Mouse (Mus musculus): ENCODE data around the gene Gm39566.

The Gm39566 gene

GRCm38 (mm10) chr11:69834001-69834549 is 19.0 kb upstream of the Gm39566 start:
- no peak for DNase-seq (ENCODE audit: low read depth)

DNA sequence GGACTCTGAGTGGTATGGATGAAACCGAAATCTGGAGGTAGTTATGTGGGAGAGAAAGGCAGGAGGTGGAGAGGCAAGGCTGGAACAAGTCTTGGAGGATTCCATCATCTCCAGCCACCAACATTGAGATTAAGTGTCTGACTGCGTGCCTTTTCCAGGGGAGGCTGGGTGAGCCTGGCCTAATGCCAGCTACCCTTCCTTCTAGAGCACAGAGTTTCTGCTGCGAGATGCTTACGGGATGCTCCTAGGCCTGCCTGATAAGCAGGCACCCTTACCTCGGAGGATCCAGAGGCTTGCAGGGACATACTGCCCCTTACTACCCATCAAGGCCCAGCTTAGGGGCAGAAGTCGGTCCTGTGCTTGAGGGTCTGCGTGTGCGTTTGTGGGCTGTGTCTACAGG is 18.5 kb upstream of the Gm39566 start:
- DNase-seq (ENCODE audit: low read depth), result no peak

GRCm38 (mm10) chr11:69828832-69829231 is 13.7 kb upstream of the Gm39566 start:
- no peak for DNase-seq (ENCODE audit: low read depth)

GRCm38 (mm10) chr11:69823456-69823855 is 8.4 kb upstream of the Gm39566 start:
- DNase-seq (ENCODE audit: low read depth), result no peak

GRCm38 (mm10) chr11:69822080-69822479 is 7.0 kb upstream of the Gm39566 start, which contains the start of gene Spem1:
TSS of gene Spem1 (minus strand) at chr11:69822180.
- DNase-seq (ENCODE audit: low read depth), result no peak

DNA sequence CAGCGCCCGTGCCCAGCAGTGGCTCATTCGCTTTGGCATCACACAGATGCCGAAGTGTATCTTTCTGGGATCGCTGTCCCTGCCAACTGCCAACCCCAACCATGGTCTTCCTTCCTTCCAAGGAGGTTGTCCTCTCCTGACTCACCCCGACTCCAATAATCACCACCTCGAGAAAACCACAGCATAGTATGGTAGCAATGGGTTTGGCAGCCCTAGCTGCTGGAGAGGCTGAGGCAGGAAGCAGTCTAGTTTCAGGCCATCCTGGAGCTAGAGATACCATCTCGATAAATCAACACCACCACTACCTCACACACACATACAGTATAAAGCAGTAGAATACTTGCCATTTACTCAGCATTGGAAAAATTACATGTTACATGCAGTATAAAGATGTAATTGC is 3.8 kb upstream of the Gm39566 start:
- DNase-seq (ENCODE audit: low read depth), result no peak

DNA sequence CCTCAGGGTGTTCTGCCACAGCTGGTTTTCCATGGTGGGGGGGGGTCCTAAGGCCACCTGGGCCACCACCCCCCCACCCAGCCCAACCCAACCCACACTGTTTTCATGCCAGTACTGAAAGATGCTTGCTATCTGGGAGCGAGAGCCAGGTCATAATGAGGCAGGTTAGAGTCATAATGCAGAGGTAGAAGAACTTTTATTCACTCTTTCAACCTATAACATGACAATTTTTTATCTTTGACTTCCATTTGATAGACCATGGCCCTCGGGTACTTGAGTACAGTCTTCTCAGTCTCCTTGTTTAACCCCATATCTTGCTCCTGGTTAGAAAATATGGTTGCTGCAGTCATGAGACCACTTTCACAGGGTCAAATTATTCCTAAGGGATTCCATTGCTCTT is 3.3 kb upstream of the Gm39566 start, which contains the start of gene Spem2:
TSS of gene Spem2 (minus strand) at position 101 of the 400 bp plus-strand sequence.
- no peak for DNase-seq (ENCODE audit: low read depth)

- DNase-seq (ENCODE audit: low read depth), result no peak
Measured at GRCm38 (mm10) chr11:69816520-69816919, 1.4 kb upstream of the Gm39566 start.

DNA sequence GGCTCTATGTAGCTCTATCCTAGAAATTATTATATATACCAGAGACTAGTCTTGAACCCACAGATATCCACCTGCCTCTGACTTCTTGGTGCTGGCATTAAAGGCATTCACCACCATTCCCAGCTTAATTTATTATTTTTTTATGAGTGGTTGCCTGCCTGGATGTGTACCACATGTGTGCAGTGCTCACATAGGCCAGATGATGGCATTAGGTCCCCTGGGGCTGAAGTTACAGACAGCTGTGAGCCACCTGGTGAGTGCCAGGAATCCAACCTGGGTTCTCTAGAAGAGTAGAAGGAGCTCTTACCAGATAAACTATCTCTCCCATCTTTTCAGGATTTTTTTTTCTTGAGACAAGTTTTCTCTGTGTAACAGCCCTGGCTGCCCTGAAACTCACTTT is 4.8 kb downstream of the Gm39566 start:
- DNase-seq (ENCODE audit: low read depth), result no peak

DNA sequence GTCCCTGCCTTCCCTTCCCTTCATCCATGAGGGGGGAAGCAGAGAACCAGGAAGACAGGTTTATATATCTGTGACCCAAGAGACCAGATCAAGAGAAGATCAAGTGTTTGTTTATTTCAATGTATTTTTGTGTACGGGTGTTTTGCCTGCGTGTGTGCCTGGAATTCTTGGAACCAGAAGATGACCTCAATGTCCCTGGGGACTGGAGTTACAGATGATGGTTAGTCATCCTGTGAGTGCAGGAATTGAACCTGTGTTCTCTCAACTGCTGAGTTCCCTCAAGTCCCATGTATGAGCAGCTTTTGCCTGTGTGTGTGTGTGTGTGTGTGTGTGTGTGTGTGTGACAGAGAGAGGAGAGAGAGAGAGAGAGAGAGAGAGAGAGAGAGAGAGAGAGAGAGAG is 7.5 kb downstream of the Gm39566 start:
- DNase-seq (ENCODE audit: low read depth), result no peak

DNA sequence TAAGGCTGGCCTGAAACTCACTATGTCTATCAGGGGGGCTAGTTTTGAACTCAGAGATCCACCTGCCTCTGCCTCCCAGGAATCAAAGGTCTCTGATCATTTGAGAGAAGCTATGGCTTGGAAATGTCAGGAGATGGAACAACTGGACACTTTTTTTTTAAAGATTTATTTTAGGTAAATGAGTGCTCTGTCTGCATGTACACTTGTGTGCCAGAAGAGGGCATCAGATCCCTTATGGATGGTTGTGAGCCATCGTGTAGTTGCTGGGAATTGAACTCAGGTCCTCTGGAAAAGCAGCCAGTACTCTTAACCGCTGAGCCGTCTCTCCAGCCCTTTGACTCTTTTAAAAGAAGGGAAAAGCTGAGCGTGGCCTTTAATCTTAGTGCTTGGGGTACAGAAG is 8.7 kb downstream of the Gm39566 start:
- DNase-seq (ENCODE audit: low read depth), result no peak

DNA sequence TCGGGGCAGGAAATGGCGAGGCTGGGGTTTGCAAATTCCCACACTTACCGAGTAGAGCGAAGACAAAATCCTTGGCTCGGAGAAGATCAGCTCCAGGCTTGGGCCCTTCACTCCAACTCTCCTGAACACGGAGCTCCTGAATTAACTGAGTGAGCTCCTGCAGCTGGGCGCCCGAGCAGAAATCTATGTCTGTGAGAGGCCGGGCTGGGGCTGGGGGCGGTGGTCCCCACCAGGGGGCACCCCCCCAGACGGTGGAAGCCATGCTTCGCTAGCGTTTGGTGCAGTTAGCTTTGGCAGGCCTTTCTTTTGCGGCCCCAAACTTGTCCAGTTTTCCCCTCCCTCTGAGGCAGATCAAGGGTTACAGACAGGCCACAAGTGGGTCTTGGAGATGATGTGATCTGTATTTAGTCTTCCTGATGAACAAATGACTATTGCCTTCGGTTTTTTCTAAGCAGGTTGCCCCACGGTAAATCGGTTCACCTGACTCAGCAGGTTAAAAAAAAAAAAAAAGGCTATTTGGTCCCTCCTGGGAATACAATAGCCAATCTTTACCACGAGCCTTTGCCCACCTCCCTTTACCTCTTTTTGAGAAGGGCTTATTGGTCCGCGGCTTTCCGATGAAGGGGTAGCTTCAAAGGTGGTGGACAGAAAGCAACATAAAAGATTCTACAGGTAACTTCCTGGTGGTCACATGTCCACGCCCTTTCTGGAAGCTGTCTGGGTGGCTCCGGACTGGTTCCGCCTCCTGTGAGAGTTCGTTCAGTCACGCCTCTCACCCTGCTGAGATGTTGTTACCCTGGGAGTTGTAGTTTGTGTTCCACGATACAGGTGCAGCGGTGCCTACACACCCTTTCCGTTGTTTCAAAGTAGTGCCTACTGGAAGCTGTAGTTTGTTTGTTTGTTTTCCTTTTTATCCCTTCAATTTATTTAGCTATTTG is 9.9 kb downstream of the Gm39566 start, which contains the start of gene Tmem102:
TSS of gene Tmem102 (minus strand) at position 653 of the 938 bp plus-strand sequence.
- DNase-seq (ENCODE audit: low read depth), result no peak

DNA sequence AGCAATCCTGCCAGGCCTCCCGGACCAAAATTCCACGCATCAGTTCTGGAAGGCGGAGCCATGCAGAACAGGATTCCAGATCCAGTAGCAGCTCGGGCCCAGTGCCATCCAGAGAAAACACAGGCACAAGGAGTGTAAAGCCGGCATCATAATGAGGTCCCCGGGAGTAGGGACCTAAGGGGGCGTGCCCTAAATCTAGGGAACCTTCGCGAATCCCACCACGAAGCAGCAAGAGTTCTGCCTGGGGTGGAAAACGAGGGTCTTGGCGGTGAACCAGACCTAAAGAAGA is 10.5 kb downstream of the Gm39566 start:
- DNase-seq (ENCODE audit: low read depth), result no peak

DNA sequence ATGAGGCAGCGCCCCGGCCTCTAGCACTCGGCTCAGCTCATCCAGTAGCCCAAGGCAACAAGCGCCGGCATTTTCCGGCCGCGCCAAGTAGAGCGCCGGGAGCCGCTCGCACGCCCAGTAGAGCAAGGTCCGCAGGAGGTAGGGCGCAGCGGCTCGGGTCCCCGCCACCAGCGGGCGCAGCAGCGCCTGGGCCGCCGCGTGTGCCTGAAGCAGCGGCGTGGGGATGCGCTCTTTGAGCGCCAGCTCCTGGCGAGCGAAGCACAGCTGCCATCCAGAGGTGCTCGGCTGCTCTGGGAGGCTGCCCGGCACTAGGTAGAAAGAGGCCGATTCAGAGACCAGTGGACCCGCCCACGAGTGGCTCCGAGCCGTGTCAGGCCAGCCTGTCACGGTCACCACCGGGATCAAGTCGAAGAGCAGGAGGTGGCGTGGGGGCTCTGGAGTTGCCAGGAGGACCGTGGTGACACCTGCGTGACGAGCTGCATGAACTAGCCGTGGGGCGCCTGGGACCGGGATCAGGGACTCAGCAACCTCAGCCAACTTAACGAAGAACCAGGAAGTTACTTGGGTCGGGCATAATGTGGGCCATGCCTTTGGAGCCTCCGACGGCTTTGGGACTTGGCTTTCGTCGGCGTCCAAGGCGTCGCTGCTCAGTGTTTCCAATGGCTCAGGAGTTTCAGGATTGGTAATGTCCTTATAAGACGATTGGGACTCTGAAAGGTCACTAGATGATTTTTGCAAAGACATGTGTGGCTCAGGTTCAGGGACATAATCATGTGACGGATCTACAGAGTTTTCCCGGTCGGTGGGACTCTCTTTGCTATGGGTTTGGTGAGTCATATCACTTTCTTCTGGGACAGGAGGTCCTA is 11.1 kb downstream of the Gm39566 start:
- DNase-seq (ENCODE audit: low read depth), result peak; percentile 32

- no peak for DNase-seq (ENCODE audit: low read depth)
Measured at GRCm38 (mm10) chr11:69803328-69803727, 11.8 kb downstream of the Gm39566 start.

DNA sequence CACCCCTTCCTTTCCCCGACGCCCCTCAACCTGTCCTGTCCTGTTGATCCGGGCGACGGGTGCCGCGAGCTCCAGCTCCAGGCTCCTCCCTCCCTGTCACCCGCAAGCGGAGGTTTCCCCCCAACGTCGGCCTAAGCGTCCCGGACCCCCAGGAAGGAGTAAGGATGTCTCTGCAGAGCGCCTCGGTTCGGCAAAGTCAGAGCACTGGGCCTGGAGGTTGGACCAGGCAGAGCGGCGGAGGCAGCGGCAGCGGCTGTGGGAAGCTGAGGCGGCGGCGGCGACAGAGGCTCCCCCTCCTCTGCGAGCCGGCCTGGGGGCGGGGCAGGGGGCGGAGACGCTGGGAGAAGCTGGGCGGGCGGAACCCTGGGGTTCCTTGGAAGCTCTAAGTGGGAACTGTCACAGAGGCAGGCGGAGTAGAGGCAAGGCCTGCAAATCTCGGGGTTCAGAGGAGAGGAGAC is 12.4 kb downstream of the Gm39566 start:
- DNase-seq (ENCODE audit: low read depth), result no peak

GRCm38 (mm10) chr11:69801379-69801977 is 13.6 kb downstream of the Gm39566 start, which contains the start of gene Fgf11:
TSS of gene Fgf11 (minus strand) at chr11:69801857.
- no peak for DNase-seq (ENCODE audit: low read depth)

- DNase-seq (ENCODE audit: low read depth), result no peak
Measured at GRCm38 (mm10) chr11:69800392-69801197, 14.5 kb downstream of the Gm39566 start.

DNA sequence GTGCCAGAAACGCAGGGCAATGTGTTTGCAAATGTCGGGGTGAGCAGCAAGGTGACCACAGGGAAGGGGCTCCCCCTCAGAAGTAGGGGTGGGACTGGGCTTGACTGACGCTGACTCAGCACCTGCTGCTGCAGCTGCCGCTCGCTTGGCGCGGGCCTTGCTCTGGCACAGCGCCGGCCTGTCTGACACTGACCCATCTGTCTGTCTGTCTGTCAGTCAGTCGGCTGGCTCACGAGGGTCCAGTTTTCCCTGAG is 15.0 kb downstream of the Gm39566 start:
- DNase-seq (ENCODE audit: low read depth), result no peak

GRCm38 (mm10) chr11:69799394-69800137 is 15.5 kb downstream of the Gm39566 start:
- no peak for DNase-seq (ENCODE audit: low read depth)

GRCm38 (mm10) chr11:69797924-69798323 is 17.2 kb downstream of the Gm39566 start:
- no peak for DNase-seq (ENCODE audit: low read depth)

All from fibroblast of lung, adult 2 months (primary cell).